Mouse (Mus musculus): ENCODE results near the gene B4galt4.
"Not testable (repeated sequence)": the region's sequence is repeated elsewhere in the genome, so short reads cannot be mapped to it uniquely, and the experiment has no call there.

The B4galt4 gene

GRCm38 (mm10) chr16:38798957-38799450, 56.9 kb downstream of the B4galt4 start:
- in situ Hi-C loops (cut with MboI; ENCODE audit: low pct_unique_long_range_greater_than_20kb in 1 of 2, low sequenced_read_pairs in 2 of 2, unreplicated experiment in 1 of 2): no loop called here

- in situ Hi-C loops (cut with MboI; ENCODE audit: low pct_unique_long_range_greater_than_20kb in 1 of 2, low sequenced_read_pairs in 2 of 2, unreplicated experiment in 1 of 2): no loop called here
These were observed 58.0 kb downstream of the B4galt4 start, which contains the start of gene Upk1b for GRCm38 (mm10) chr16:38800091-38800490. Gene Upk1b (minus strand): TSS chr16:38800328.

- in situ Hi-C loops (cut with MboI; ENCODE audit: low pct_unique_long_range_greater_than_20kb in 1 of 2, low sequenced_read_pairs in 2 of 2, unreplicated experiment in 1 of 2): not testable (repeated sequence)
These were observed 65.7 kb downstream of the B4galt4 start for GRCm38 (mm10) chr16:38807796-38808195.

GRCm38 (mm10) chr16:38810196-38810595, 68.1 kb downstream of the B4galt4 start:
- in situ Hi-C loops (cut with MboI; ENCODE audit: low pct_unique_long_range_greater_than_20kb in 1 of 2, low sequenced_read_pairs in 2 of 2, unreplicated experiment in 1 of 2): loop anchor here in 1 of 2 experiments (10.0 kb wide), 1 partner anchor 185 kb away; no protein-coding TSS in a partner anchor

DNA sequence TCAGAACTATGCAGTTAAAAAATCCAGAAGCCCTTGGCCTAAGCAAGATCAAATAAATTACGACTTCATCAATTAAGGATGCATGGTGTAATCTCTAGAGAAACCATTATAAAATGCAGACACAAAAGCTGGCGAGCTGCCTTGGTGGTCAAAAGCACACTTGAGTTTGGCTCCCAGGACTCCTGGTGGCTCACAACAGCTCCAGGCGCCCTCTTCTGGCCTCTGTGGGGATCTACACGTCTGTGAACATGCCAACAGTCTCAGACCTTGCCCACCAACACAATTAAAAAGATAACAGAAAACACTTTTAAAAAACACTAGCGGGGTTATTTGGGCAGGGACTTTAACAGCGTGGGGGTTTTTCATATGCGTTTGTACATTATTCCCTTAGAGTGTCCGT, 70.5 kb downstream of the B4galt4 start:
- in situ Hi-C loops (cut with MboI; ENCODE audit: low pct_unique_long_range_greater_than_20kb in 1 of 2, low sequenced_read_pairs in 2 of 2, unreplicated experiment in 1 of 2): loop anchor here in 1 of 2 experiments (10.0 kb wide), 1 partner anchor 188 kb away; no protein-coding TSS in a partner anchor
